Mouse (Mus musculus) forebrain, postnatal 0 days (tissue): ENCODE measurements around the gene Msi2. TPM values are rescaled to one million over a fixed set of nuclear protein-coding genes. Genes with fewer than 3 reads are reported as not detected.

ENCODE experiments used
- ATAC-seq: fragments of 200-750 bp; cut with Nextera tagmentation; 2 replicates; pipeline ENCODE4 v1.8.0; 2017; ENCODE audit warnings: mild to moderate bottlenecking, moderate library complexity
- DNase-seq: peaks from one replicate; pipeline ENCODE4 v3.0.0-alpha.2; 2015
- H3K27ac ChIP-seq: fragments of 300-500 bp; sonication (generic); 2 replicates; pipeline ENCODE4 v1.5.1; 2014; ENCODE audit warnings: low read depth, mild to moderate bottlenecking, antibody characterized with exemption, low read length, moderate library complexity, mixed read lengths
- H3K27me3 ChIP-seq: fragments of 300-500 bp; sonication (generic); 2 replicates; pipeline ENCODE4 v1.6.1; 2014; ENCODE audit warnings: mild to moderate bottlenecking, low read length, mixed read lengths; ENCODE audit not compliant: insufficient read depth
- H3K36me3 ChIP-seq: fragments of 300-500 bp; sonication (generic); 2 replicates; pipeline ENCODE4 v1.6.1; 2014; ENCODE audit warnings: mild to moderate bottlenecking, moderate library complexity; ENCODE audit not compliant: insufficient read depth
- H3K4me1 ChIP-seq: fragments of 300-500 bp; sonication (generic); 2 replicates; pipeline ENCODE4 v1.6.1; 2014; ENCODE audit warnings: antibody characterized with exemption; ENCODE audit not compliant: insufficient read depth
- H3K4me2 ChIP-seq: fragments of 300-500 bp; sonication (generic); 2 replicates; pipeline ENCODE4 v1.6.1; 2014; ENCODE audit warnings: low read depth, mild to moderate bottlenecking, moderate library complexity
- H3K4me3 ChIP-seq: fragments of 300-500 bp; sonication (generic); 2 replicates; pipeline ENCODE4 v1.5.1; 2014; ENCODE audit warnings: low read depth, low read length, mixed read lengths
- H3K9ac ChIP-seq: fragments of 300-500 bp; sonication (generic); 2 replicates; pipeline ENCODE4 v1.6.1; 2014; ENCODE audit warnings: mild to moderate bottlenecking
- H3K9me3 ChIP-seq: fragments of 300-500 bp; sonication (generic); 2 replicates; pipeline ENCODE4 v1.6.1; 2016; ENCODE audit warnings: low read length
- CTCF ChIP-seq: sonication (generic); IDR thresholded peaks from 2 replicates; pipeline ENCODE4 v1.5.1; 2016; ENCODE audit warnings: antibody characterized with exemption, control low read depth, low read depth
- WGBS: fragments of 180-500 bp; shearing (Covaris S2); extraction: QIAGEN DNeasy Blood & Tissue Kit; methylation state at CpG from one replicate; pipeline ENCODE4 v1.1.7; 2014; 5-methylcytosine and 5-hydroxymethylcytosine counted together
- polyA plus RNA-seq: library from polyadenylated mRNA; unstranded; fragments of >200 nt; fragmentation: Nextera tagmentation; extraction: Ambion mirVana; gene quantifications from 2 replicates; pipeline ENCODE4 v1.2.1, GENCODE M21; 2015
- total RNA-seq: library from RNA; depleted of rRNA; stranded (reverse); fragments of >200 nt; gene quantifications from 2 replicates; pipeline ENCODE4 v1.2.3, GENCODE M21; 2014

Gene Msi2
- total and polyA plus RNA-seq, 2 experiments from 2014 or later: 18.5 to 107 TPM

GRCm38 (mm10) chr11:88404816-88405613, 313.3 kb downstream of the Msi2 start:
- H3K4me2 ChIP-seq: peak overlapping the region; percentile 39
- WGBS: 8% methylated on average over 17 of the region's 17 CpGs

GRCm38 (mm10) chr11:88404247-88404677, 314.1 kb downstream of the Msi2 start:
- no peak for TF ChIP-seq CTCF
- Histone ChIP-seq H3K4me2 (peak overlapping the region; percentile 39; the same call in 1 of the 2 replicates), H3K4me3 (no peak overlapping the region), H3K9me3 (no peaks in the 10 kb centered on the region), H3K36me3 (no peaks in the 10 kb centered on the region), H3K4me1 (peaks cover 24% of the 10 kb centered on the region), H3K27me3 (no peaks in the 10 kb centered on the region), H3K9ac (no peak overlapping the region), H3K27ac (peak overlapping the region; percentile 55)
- ATAC-seq (no peak), DNase-seq (no peak)
- WGBS: 36% methylated on average over 5 of the region's 5 CpGs

More at GRCm38 (mm10) chr11:88404816-88405613, 313.3 kb downstream of the Msi2 start:
- DNase-seq (peak; percentile 78), ATAC-seq (peak; percentile 74)
- Histone ChIP-seq H3K9ac (0 out of 2 replicates have a peak overlapping the region, but pooled peaks have one; percentile 11), H3K27ac (peak overlapping the region; percentile 55), H3K9me3 (no peaks in the 10 kb centered on the region), H3K4me3 (no peak overlapping the region), H3K36me3 (no peaks in the 10 kb centered on the region), H3K27me3 (no peaks in the 10 kb centered on the region), H3K4me1 (peaks cover 24% of the 10 kb centered on the region)
- TF ChIP-seq CTCF: no peak

- ATAC-seq: no peak
- H3K9ac ChIP-seq: no peak overlapping the region
Measured at GRCm38 (mm10) chr11:88402290-88402689, 316.0 kb downstream of the Msi2 start.

GRCm38 (mm10) chr11:88401333-88401732, 317.0 kb downstream of the Msi2 start:
- ATAC-seq: no peak
- peaks cover 24% of the 10 kb centered on the region for H3K4me1 ChIP-seq

More at GRCm38 (mm10) chr11:88402290-88402689, 316.0 kb downstream of the Msi2 start:
- no peak for TF ChIP-seq CTCF
- DNase-seq: no peak
- Histone ChIP-seq H3K9me3 (no peaks in the 10 kb centered on the region), H3K27ac (no peak overlapping the region; the same call in 1 of the 2 replicates), H3K27me3 (no peaks in the 10 kb centered on the region), H3K4me3 (no peak overlapping the region), H3K36me3 (no peaks in the 10 kb centered on the region), H3K4me1 (peaks cover 24% of the 10 kb centered on the region), H3K4me2 (no peak overlapping the region)
- WGBS: 30% methylated on average over 7 of the region's 7 CpGs

GRCm38 (mm10) chr11:88400926-88401325, 317.4 kb downstream of the Msi2 start:
- no peak for DNase-seq
- H3K4me3 ChIP-seq: no peak overlapping the region
- H3K27ac ChIP-seq: no peak overlapping the region
- peaks cover 24% of the 10 kb centered on the region for H3K4me1 ChIP-seq
- no peak overlapping the region for H3K9ac ChIP-seq
- H3K27me3 ChIP-seq: no peaks in the 10 kb centered on the region
- no peak for ATAC-seq
- no peaks in the 10 kb centered on the region for H3K36me3 ChIP-seq
- no peak overlapping the region for H3K4me2 ChIP-seq
- H3K9me3 ChIP-seq: no peaks in the 10 kb centered on the region
- WGBS: 82% methylated on average over 10 of the region's 10 CpGs
- no peak for TF ChIP-seq CTCF

More at GRCm38 (mm10) chr11:88401333-88401732, 317.0 kb downstream of the Msi2 start:
- H3K36me3 ChIP-seq: no peaks in the 10 kb centered on the region
- DNase-seq: no peak
- H3K9ac ChIP-seq: no peak overlapping the region
- H3K27ac ChIP-seq: no peak overlapping the region
- H3K27me3 ChIP-seq: no peaks in the 10 kb centered on the region
- no peak for TF ChIP-seq CTCF
- WGBS: 57% methylated on average over 6 of the region's 6 CpGs
- no peak overlapping the region for H3K4me2 ChIP-seq
- H3K9me3 ChIP-seq: no peaks in the 10 kb centered on the region
- no peak overlapping the region for H3K4me3 ChIP-seq

GRCm38 (mm10) chr11:88400235-88400634, 318.1 kb downstream of the Msi2 start:
- H3K27me3 ChIP-seq: no peaks in the 10 kb centered on the region
- no peaks in the 10 kb centered on the region for H3K9me3 ChIP-seq
- peaks cover 24% of the 10 kb centered on the region for H3K4me1 ChIP-seq
- no peak overlapping the region for H3K9ac ChIP-seq
- TF ChIP-seq CTCF: no peak
- ATAC-seq (no peak), DNase-seq (no peak)
- no peak overlapping the region for H3K27ac ChIP-seq
- 79% methylated on average over 6 of the region's 6 CpGs for WGBS
- no peaks in the 10 kb centered on the region for H3K36me3 ChIP-seq
- no peak overlapping the region for H3K4me3 ChIP-seq
- H3K4me2 ChIP-seq: no peak overlapping the region

- WGBS: 62% methylated on average over 5 of the region's 5 CpGs
- Histone ChIP-seq H3K9me3 (no peaks in the 10 kb centered on the region), H3K27ac (no peak overlapping the region), H3K9ac (no peak overlapping the region), H3K27me3 (no peaks in the 10 kb centered on the region), H3K4me3 (no peak overlapping the region), H3K4me2 (no peak overlapping the region), H3K36me3 (no peaks in the 10 kb centered on the region), H3K4me1 (peaks cover 20% of the 10 kb centered on the region)
- no peak for DNase-seq
- no peak for ATAC-seq
- no peak for TF ChIP-seq CTCF
Measured at GRCm38 (mm10) chr11:88399431-88399830, 318.9 kb downstream of the Msi2 start.
